Mouse (Mus musculus): ENCODE results near the gene Gk.

DNA sequence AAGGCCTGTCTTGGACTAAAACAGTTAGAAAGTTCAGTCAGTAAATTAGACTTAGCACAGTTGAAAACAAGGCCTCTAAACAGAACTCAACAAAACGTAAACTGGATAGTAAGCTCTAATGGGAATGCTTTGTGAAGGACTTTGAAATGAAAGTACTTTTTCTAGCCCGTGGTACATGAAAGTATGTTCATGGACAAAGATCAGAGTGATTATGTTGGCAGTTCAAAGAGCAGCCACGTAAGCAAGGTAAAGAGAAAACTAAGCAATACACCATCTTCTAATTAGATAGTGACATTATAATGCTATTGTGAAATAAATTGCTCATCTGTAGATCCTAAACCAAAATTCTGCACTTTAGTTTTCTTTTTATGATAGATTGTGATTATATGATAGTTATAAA is 32.8 kb downstream of the Gk start:
- no peak for TF ChIP-seq CTCF (IDR thresholded peaks at IDR 0.05; ENCODE audit: low read depth, low read length)
- no peak for TF ChIP-seq POLR2A (IDR thresholded peaks at IDR 0.05; ENCODE audit: borderline replicate concordance, low read depth, low read length)

Measured in bone marrow macrophage, adult 2 months (primary cell).